Mouse (Mus musculus) MEL (cell line): Measurements from ENCODE around the gene Mtmr10.

Experiments used
- CTCF ChIP-seq, 3 experiments: IDR thresholded peaks in 2 of 3; conservative IDR thresholded peaks in 1 of 3; 2 replicates each; pipeline ENCODE4 v1.5.1; 2011 to 2012; ENCODE audit warnings: low read length in 3 of 3, low read depth in 2 of 3, mild to moderate bottlenecking in 2 of 3, improper control_type of control experiment in 1 of 3, inconsistent platforms in 1 of 3, mixed read lengths in 1 of 3, moderate library complexity in 1 of 3; ENCODE audit not compliant: control insufficient read depth in 1 of 3, insufficient read depth in 1 of 3, poor library complexity in 1 of 3, severe bottlenecking in 1 of 3
- MAX ChIP-seq: IDR thresholded peaks from 2 replicates; pipeline ENCODE4 v1.6.1; 2011; ENCODE audit warnings: low read length, improper control_type of control experiment

GRCm38 (mm10) chr7:64357405-64357804, 70.0 kb downstream of the Mtmr10 start:
- TF ChIP-seq CTCF (IDR thresholded peaks at IDR 0.05 in 2 of 3, conservative IDR thresholded peaks at IDR 0.05 in 1 of 3; ENCODE audit: control insufficient read depth in 1 of 3, insufficient read depth in 1 of 3, low read depth in 2 of 3, low read length in 3 of 3, poor library complexity in 1 of 3, severe bottlenecking in 1 of 3) (no peak), MAX (no peak)
